Mouse (Mus musculus): ENCODE data around the gene Jdp2. TPM values are rescaled to one million over a fixed set of nuclear protein-coding genes. Genes with fewer than 3 reads are reported as not detected.

Gene Jdp2
- total RNA-seq, 2 experiments from 2014 or later = 73.7 to 82.5 TPM

DNA sequence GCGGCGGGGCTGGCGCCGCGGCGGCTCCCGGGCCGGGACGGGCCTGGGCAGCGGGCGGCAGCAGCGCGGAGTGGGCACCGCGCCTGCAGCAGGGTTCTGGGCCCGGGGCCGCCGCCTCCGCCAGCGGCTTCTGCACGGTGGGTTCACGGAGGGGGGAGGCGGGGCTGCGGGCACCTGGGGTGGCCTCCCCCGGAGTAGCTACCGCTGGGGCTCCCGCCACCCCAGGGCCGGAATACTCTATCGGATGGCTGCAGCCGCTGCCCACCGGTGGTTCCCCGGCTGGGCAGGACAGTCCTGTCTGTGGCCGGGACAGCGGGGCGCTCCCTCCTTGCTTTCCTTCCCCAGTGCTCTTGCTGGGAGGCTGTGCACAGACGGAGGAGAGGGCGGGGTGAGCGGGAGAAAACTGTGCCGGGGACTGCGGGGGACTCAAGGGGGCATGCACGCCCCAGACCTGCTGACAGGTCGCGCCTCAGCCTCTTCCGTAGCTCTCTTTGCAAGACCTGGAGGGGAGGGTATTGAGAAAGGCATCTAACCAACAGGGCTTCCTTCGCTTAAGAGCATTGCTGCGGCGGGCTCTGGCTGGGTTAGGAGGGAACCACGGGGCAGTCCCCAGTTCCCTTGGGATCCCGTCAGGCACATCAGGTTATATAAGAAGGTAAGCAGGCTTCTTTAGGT lies 788 bp downstream of the Jdp2 start:
- intact Hi-C loops (cut with DNase I) = loop anchor here (5.0 kb wide), 2 partner anchors 43 to 82 kb away; no protein-coding TSS in a partner anchor
- DNase-seq (ENCODE audit: low spot score in 2 of 2) = peak; percentile 47 to 63

DNA sequence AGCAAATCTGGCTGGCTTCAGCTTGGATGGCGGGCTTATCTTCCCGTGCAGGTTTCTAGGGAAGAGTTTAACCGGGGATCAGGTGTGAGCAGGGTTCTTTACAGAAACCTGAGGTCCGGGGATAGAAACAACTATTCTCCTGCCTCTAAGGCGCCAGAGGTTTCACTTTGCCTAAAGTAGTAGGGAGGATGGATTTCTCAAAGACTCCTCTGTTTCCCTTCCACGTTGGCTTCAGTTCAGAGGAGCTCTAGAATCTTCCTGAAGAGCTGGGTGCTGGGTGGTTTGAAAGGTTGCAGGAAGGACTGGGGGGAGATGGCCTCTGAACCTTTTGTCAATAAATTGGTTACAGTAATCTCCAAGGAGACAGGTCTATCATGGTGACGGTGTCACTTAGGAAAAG lies 1.8 kb downstream of the Jdp2 start:
- DNase-seq (ENCODE audit: low spot score in 2 of 2) = no peak
- intact Hi-C loops (cut with DNase I) = loop anchor here (5.0 kb wide), 1 partner anchor 42 kb away; no protein-coding TSS in a partner anchor

DNA sequence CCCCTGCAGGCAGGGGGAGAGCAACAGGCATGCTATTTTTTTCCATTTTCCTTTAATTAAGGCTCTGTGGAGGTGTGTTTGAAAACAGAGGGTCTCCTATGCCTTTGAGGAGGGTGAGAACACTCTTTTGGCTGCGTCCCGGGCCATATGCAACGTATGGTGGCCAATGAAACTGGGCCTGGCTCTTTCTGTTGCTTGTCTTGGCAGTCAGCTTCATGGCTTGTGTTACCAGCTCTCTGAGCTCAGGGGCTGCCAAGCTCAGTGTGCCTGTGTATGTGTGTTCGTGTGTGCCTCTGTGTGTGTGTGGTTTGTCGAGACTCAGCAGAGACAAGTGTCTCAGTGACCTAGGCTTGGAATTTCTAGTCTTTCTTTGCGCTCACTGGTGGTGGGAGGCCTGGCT lies 2.7 kb downstream of the Jdp2 start:
- intact Hi-C loops (cut with DNase I) = loop anchor here (5.0 kb wide), 1 partner anchor 41 kb away; no protein-coding TSS in a partner anchor
- DNase-seq (ENCODE audit: low spot score in 2 of 2) = no peak

DNA sequence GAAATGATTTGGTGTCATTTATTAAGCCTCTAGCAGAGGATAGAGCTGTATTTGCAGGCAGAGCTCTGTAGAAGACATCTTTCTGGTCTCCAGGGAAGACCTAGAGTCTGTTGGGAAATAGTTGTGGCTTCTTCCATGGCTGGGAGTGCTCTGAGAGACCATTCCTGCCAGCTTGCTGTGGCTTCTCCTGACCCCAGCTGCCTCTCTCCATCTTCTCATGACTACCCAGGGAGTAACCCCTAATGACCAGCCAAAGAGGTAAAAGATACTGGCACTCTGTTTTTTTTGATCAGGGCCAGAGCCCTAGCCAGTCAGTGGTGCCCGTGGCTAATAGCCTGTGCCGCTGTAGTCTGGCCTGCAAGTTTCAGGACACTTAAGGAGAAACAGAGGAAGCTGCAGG lies 3.3 kb downstream of the Jdp2 start:
- DNase-seq (ENCODE audit: low spot score in 2 of 2) = no peak
- intact Hi-C loops (cut with DNase I) = loop anchor here (5.0 kb wide), 1 partner anchor 40 kb away; no protein-coding TSS in a partner anchor

DNA sequence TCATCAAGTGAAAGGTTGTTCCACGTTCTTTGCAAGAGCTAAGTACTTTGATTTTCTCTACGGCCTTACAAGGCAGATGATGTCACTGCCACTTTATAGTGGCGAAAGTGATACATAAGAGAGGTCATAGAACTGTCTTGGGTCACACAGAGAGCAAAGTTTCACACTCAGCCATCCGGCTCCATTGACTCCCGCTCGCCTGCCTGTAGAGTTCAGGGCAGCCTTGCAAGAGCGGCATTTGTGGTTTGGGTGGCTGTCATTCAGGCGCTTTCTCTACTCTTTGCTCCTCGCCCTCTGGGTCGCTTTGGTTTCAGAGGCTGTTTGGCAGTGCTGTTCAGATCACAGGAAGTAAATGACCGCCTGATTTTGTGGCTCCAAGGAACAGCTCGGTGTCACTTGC lies 4.0 kb downstream of the Jdp2 start:
- intact Hi-C loops (cut with DNase I) = loop anchor here (5.0 kb wide), 1 partner anchor 39 kb away; no protein-coding TSS in a partner anchor
- DNase-seq (ENCODE audit: low spot score in 2 of 2) = no peak

DNA sequence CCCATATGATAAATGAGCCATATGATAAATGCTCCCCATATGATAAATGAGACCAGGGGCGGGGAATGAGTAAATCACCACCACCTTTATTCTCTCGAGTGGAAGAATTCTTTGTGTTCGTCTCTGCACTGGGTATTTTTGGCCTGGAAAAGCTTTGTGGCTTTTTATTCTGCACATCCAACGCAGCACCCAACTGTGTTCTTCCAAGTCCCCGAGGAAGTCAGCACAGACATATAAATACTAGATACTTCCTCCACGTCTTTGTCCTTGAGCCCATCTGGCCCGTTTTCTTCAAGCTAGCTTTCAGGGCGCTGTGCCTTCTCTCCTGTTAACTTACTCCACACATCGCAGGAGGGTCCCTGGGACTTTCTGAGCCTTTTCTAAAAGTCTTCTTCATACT lies 4.9 kb downstream of the Jdp2 start:
- intact Hi-C loops (cut with DNase I) = loop anchor here (5.0 kb wide), 1 partner anchor 39 kb away; no protein-coding TSS in a partner anchor
- peak; percentile 57 to 66 for DNase-seq (ENCODE audit: low spot score in 2 of 2)

DNA sequence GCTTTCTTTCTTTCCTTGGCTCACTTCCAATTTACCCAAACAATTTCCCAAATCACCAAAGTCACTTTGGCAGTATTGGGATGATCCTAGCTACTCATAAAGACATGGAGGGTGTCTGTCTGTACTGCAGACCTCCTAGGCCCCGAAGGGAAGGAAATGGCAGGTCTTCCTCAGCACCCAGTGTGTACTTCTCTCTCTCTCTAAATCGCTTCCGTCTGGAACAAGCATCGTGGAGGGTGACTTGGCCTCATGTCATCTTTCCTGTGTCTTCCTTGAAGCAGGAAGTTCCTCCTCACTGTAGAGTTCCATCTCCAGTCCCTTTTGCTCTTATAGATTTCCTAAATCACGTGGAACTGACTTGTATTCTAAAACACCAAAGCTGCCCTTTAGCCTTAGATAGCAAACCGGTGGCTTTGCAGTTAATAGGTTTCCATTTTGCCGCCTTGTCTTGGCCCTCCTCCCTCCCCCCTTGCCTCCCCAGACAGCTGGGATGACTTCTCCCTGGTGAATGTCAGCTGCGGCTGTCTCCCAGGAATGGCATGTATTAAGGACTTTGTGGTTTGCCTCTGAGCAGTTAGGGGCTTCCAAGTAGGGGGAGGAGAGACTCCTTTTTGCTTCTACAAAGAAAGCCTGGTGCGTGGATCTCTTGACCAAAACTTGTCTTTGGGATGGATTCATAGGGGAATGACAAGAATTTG lies 5.6 kb downstream of the Jdp2 start:
- DNase-seq (ENCODE audit: low spot score in 2 of 2) = no peak

DNA sequence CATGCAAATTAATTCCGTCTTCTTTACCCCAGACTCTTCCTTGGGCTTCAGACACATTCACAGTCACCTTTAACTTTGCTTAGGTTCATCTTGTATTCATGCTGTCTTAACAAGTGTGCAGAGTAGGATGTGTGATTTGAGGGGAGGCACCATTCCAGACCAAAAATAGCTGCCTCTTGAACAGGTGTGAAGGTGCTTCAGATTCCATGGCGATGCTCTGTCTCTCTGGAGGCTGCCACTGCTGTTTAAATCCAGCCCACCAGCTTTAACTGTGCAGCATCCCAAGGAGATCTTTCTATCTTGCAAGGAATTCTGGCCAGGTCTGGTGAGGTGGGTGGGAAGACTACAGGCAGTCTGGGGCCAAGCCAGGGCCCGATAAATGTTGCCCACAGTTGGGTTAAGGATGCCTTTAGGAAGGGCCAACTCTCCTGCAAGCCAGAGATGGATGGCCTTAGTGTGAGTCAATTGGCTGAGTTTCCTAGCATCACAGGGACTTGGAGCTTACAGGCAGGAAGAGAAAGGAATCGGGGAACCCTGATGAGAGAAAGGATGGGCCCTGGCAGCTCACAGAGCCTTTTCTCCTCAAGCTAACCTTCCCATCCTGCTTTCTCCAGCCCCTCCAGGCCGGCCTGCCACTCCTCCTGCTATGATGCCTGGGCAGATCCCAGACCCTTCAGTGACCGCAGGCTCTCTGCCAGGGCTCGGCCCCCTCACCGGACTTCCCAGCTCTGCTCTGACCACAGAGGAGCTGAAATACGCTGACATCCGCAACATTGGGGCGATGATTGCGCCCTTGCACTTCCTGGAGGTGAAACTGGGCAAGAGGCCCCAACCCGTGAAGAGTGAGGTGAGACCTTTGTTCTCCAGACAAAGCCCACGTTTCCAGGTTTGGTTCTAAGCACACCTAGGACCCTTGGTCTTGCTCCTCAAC lies 9.0 kb downstream of the Jdp2 start:
- DNase-seq (ENCODE audit: low spot score in 2 of 2) = peak in 1 of 2 experiments; percentile 61

More for the DNA sequence above, 5.6 kb downstream of the Jdp2 start:
- intact Hi-C loops (cut with DNase I) = loop anchor here (5.0 kb wide), 1 partner anchor 38 kb away; no protein-coding TSS in a partner anchor

DNA sequence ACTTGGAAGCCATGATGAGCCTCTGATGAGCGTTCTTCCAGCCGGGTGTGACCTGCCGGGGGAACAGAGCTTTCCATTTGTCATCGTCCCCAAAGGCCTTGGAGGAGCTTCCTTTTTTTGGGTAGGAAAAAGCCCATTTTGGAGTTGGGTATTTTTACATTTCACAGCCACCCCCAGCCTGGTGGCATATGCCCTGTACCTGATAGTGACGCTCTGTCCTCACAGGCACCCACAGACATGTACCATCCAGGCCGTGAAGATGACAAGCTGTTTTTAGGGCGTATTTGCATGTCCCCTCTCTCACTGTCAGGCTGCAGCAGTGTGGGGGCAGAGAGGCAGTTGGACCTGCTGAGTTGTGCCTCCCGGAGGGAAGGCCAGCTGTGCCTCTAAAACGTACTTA lies 11.3 kb downstream of the Jdp2 start:
- DNase-seq (ENCODE audit: low spot score in 2 of 2) = peak; percentile 72 to 84
- intact Hi-C loops (cut with DNase I) = no loop called here

More for the DNA sequence above, 9.0 kb downstream of the Jdp2 start:
- intact Hi-C loops (cut with DNase I) = no loop called here

DNA sequence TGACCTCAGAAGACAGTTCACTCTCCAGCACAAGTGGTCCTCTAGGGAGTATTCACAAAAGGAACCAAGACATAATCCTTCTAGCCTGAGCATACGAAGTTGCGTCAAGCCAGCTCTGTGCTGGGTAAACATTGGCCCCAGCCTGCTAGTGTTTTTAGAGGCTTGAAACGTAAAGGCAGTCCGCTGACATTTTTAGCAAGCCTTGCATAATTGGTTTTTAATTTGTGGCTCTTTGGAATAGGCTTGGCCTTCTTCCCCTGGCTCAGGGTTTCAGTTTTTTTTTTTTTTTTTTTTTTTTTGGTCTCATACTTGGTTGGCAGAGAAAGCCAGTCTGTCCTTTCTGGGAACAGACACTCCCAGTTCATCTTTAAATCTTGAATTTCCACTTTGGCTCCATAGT lies 15.3 kb downstream of the Jdp2 start:
- no peak for DNase-seq (ENCODE audit: low spot score in 2 of 2)
- intact Hi-C loops (cut with DNase I) = no loop called here

DNA sequence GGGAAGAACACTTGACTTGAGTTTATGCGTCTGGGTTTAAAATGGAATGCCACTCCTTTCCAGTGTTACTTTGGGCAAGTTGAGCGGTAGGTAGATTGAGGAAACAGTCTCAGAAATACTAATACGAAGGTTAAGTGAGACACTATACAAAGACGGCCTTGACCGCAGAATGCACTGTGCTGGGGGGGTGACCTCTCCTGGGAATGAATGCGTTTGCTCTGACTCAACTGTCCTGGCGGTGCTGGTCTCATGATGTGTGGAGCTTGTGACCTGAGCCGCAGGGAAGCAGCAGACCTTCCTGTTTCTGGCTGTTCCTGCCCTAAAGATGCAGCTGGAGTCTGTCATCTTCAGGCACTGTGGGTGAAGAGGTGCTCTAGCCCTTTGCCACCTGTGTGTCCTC lies 16.7 kb downstream of the Jdp2 start:
- intact Hi-C loops (cut with DNase I) = no loop called here
- no peak for DNase-seq (ENCODE audit: low spot score in 2 of 2)

DNA sequence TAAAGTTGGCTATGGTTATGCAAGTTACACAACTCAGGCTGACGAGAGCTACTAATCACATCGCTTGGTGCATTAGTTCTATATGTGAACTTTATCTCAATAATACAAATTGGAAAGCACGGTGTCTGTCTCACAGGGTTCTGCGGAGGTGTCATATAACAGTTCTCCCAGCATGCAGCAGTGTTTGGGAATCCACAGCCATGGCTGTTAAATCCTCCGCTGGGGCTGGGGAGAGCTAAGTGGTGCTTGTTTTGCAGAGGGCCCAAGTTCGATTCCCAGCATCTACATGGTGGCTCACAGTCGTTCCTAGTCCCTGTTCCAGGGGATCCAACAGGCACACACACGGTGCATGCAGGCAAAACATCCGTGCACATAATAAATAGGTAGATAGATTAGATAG lies 19.1 kb downstream of the Jdp2 start:
- DNase-seq (ENCODE audit: low spot score in 2 of 2) = no peak
- intact Hi-C loops (cut with DNase I) = no loop called here

DNA sequence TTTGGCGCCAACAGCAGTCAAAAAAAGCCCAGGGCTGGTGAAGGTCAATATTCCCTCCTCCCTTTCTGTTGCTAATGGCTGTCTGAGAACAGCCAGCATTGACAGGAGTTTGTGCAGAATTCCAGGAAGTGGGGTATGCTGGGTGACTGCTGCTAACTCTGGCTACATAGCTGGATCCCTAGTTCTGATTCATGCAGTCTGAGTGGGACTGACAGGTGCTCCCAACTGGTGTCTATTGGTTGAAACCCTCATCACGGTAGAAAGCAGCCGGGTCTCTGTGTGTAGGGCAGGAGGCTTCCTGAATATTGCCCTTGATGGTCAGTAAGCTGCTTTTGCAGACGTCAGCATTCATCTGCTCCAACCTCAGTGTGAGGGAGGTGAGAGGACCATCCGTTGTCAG lies 19.6 kb downstream of the Jdp2 start:
- DNase-seq (ENCODE audit: low spot score in 2 of 2) = no peak
- intact Hi-C loops (cut with DNase I) = no loop called here

DNA sequence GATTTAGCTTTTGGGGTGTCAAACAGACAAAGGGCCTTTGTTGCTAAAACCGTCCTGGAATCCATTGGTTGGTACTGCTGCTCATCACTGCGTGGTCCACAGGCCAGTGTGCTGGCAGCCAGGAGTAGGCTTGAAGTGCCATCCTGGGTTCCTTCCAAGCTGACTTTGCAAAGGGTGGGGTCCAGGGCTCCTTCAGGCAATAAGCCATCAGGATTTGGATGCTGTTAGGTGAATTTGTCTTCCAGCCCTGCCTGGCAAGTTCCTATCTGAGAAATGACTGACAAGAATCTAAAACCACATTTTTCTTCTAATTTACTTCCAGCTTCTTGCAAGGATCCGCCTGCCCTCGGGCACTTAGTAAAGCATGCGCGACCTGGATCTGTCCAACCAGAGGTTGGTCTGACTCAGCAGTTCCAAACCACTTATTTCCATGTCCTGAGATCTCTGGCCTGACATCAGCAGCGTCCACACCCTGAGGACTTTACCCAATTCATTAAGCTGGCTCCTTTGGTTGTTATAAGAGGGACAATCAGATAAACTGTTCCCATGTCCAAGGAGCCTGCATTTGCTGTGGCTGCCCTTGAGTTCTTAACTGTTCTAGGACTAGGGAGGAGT lies 20.6 kb downstream of the Jdp2 start:
- intact Hi-C loops (cut with DNase I) = no loop called here
- DNase-seq (ENCODE audit: low spot score in 2 of 2) = no peak

DNA sequence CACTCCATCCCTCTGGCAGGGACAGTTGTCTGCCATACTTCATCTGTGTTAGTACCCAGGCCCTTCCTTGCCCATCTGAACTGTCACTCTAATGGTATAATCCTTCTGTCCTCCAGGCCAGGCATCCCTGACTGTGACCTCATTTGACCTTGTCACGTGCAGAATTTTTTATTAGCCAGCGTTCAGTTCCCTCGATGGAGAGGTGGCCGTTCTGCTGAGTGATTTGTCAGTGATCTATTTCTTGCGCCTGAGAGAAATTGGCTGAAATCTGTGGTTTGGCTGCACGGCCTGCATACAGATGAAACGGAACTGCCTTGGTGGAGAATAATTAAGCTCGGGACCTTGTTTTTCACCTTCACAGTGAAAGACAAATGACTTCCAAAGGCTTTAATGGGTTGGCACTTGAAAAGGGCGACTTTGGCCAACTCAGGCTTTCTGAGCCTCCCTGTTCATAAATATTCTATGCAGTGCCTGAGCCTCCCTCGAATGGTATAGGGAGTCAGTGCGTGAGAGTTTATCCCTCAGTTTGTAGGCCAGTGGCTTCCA lies 21.1 kb downstream of the Jdp2 start:
- no peak for DNase-seq (ENCODE audit: low spot score in 2 of 2)
- intact Hi-C loops (cut with DNase I) = no loop called here

DNA sequence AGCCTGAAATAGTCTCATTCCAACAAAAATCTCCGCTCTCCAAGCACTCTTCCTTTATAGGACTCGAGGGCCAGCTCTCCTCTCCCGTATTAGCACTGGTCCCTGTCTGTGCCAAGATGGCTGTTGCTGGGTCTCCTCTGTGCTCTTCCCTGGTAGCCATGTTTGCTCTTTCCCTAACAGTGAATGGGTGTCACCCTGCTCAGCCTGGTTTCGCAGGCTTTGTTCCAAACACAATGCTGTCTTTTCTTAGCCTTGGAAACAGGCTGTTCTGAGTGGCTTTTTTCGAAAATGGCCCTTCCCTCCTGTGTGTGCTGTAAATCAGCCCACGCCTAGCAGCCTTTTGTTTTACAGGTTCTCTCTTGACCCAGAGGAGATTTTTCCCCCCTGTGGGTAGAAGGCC lies 22.2 kb downstream of the Jdp2 start:
- DNase-seq (ENCODE audit: low spot score in 2 of 2) = no peak

DNA sequence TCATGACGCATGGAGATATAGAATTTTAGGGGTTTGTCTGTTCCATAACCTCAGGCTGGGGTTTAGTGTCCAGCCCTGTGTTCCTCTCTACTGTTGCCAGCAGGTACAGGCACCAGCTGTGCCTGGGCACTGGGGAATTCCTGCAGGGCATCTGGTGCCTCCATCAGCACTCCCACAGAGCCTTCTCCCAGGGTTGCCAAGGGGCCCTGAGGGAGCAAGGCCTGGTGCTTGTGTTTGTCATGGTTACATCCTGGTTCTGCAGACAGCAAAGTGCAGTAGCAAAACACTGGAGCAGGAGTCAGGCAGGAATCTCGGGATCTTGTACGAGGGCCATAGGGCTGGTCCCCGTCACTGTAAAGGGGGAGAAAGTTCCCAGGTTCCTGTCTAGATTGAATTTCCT lies 22.8 kb downstream of the Jdp2 start:
- no peak for DNase-seq (ENCODE audit: low spot score in 2 of 2)
- intact Hi-C loops (cut with DNase I) = no loop called here

More for the DNA sequence above, 22.2 kb downstream of the Jdp2 start:
- intact Hi-C loops (cut with DNase I) = no loop called here

DNA sequence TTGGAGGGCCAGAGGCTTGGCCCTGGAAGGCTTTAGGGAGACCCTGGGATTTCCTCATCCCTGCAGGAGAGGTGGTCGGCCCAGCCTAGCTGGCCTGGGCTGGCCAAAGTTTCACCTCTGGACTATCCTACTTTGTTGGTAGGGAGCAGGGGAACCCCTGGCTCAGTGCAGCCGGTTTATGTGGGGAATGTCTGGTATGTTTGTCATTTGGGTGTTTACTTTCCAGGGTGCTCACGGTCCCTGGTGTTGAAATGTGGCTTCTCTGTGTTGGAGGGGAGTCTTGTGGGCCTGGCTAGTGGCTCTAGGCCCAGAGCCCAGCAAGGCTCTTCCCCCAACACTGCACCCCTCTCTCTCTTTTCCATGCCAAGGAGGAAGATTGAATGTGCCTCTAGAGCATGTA lies 24.9 kb downstream of the Jdp2 start:
- intact Hi-C loops (cut with DNase I) = no loop called here
- DNase-seq (ENCODE audit: low spot score in 2 of 2) = no peak

DNA sequence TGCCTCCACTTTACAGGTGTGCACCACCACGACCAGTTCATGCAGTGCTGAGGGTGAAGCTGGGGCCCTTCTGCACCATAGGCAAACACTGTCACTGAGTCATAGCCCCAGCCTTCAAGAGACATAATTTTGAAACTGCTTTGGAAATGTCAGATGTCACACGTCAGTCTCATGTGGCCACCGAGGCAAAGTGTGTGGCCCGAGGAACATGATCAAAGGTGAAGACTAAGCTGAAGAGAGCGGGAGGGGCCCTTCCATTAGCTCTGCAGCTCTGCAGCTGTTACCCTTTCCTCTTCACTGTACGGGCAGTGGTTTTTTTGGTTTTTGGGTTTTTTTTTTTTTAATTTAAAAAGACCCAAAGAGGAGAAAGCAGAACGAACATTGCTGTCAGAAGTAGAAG lies 25.8 kb downstream of the Jdp2 start:
- intact Hi-C loops (cut with DNase I) = no loop called here
- no peak for DNase-seq (ENCODE audit: low spot score in 2 of 2)
